Mouse (Mus musculus) gastrocnemius, postnatal 25 days (tissue): ENCODE measurements around the gene Slc2a1. TPM values are rescaled to one million over a fixed set of nuclear protein-coding genes. Genes with fewer than 3 reads are reported as not detected.

Source experiments
- DNase-seq: peaks from one replicate; pipeline ENCODE4 v3.0.0; 2022
- total RNA-seq, 2 experiments: library from RNA; stranded (reverse); gene quantifications; 1 replicate in 1 of 2; 2 replicates in 1 of 2; pipeline ENCODE4 v1.2.3; 2021

Slc2a1 gene
- total RNA-seq, 2 experiments from 2014 or later: 4.0 to 5.5 TPM

DNA sequence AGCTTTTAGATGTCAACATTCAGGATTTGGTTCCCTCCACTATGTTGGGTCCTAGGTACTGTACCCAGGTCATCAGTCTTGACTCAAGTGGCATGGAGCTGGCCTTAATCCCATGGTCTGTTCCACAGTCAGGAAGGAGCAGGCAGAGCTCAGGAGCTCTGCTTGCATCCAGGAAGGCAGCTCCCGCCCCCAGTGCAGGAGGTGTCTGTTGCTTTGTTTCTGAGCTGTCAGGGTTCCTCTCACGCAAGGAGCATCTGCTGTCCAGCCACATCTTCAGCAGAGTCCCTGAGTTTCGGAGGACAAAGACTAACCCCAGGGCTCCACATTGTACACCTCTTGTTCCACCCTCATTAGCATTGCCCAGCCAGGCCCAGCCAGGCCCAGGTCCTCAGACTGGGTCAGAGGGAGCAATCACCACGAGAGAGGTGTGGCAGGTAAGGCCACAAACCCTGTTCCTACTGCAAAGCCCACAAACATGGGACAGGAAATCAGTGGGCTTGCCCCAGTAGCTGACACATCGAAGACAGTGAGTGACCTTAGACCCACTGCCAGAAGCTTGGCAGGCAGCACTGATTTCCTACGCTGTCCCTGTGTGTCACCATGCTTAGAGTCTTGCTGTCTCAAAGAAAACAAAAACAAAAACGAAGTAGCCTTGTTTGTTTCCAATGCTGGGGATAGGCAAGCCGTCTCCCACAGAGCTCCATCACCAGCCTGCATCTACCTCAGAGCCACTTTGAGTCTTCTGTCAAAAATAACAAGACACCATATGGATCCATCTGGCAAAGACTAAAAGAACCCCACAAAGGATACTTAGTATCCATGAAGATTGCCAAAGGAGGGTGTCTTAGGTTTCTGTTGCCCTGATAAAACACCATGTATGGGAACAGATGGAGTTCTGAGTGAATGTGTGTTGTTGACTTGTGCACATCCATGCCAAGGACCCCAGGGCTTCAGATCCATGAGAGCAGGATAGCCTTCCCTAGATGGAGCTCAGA lies 10.0 kb upstream of the Slc2a1 start:
- no peak for DNase-seq

DNA sequence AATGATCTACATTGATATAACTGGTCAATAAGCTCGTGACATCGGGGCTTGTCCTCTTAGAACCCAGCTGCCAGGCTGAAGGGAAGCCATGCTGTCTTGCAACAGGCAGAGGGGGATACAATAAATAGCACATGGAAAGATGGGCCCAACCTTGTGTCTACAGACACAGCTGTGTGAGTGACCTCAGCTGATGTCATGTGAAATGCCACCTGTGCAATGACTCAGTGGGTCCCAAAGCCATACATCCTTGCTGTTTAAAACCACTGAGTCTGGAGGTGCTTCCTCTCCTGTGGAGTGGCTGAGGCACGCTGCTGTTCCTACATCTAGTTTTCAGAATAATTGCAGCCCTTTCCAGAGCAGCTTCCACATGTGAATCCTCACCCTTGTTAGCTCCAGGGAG lies 7.1 kb upstream of the Slc2a1 start:
- no peak for DNase-seq

DNA sequence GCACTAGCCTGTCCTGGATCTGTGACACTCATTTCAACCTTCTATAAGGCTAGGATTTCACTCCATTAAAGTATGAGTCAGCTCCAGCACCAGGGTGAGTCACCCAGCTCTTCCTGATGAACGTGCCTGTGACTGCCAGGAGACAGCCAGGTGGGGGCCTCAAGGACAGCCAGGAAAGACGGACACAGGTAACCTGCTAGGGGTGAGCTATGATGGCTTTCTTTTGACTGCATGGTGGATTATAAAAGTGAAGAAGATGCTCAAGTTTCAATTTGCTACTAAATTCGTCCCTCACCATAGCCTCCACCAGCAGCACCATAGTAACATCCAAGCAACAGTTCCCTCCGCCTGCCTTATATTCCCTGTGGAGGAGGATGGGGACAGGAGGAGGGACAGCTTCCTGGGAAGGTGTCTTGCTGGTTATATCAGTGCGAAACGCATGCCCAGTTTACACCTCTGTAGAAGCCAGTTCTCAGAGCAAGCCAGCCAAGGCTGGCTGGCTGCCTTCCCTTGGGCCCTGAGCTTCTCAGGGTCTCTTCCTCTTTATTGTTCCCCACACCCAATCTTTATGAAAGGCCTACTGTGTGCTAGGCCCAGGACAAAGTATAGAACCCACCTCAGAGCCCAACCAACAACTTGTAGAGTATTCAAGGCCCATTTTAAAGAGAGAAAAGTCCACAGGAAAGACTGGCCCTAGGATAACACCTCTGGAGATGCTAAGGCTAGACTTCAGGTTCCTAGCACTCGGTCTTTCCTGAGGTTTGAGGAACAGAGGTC lies 6.0 kb upstream of the Slc2a1 start:
- no peak for DNase-seq

DNA sequence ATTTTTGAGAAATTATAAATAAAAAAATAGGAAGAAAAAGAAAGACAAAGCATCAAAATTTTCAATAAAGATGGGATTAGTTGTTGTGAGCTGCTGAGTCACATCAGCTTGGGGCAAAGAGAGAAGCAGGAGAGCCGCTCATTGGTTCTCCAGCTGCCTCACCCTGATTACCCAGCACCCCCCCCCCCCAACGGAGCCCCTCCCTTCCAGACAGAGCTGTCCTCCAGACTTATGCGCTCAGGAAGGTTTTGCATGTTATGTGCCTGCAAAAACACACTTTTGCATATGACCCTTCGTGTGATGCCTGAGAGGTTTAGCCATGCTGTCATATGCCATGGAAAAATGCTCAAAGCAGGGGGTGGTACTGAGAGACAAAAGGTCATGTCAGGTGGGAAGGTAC lies 3.7 kb upstream of the Slc2a1 start:
- no peak for DNase-seq

DNA sequence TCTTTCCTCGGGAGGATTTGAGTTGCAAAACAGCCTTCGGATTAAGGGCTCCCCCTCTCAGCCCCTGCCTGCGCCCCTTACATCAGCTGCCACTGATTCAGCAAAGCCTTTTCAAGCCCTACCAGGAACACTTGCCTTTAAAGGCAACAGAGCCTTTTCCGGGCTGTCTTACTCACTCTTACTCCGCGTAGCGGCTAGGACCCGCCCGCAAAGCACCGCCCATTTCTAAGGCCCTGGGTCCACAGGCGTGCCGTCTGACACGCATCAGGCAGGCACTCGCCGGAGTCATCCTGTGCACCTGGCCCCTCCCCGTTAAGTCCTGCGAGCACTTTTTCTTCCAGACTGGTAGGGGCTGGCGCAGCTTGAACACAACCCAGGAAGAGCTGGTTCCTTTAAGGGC lies 2.8 kb upstream of the Slc2a1 start:
- DNase-seq: peak; percentile 33

DNA sequence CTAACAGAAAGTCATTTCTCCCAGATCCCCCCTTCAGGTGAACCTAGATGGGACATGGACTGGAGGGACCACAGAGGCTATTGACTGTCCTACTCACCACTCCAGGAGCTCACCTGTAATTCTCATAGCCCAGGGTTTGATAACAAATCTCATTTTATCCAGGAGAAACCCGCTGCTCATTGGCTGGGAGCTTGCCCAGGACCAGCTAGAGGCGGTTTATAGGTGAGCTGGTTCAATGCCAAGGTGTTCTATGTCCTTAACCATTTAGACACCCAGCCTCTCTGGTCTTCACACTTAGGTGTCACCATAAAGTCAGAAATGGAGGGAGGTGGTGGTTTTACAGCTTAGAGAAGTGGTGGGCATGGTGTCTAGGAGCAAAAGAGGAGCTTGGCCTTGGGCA lies 644 bp upstream of the Slc2a1 start:
- DNase-seq: no peak

DNA sequence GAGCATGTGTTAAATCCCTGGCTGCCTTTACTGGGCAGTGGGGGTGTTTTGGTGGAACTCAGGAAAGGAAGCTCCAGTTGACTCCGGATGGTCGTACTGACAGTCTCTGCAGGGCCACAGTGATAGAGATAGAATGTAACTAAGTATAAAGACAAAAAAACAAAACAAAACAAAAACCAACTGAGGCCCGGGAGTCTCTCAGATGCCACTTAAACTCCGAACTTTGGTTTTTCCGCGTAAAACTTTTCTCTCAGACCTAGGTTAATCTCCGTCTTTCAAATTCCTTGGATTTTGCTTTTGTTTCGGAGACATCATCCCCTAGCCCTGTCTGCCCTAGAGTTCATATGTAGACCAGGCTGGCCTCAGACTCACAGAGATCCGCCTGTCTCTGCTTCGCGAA lies 1.1 kb downstream of the Slc2a1 start:
- DNase-seq: no peak

DNA sequence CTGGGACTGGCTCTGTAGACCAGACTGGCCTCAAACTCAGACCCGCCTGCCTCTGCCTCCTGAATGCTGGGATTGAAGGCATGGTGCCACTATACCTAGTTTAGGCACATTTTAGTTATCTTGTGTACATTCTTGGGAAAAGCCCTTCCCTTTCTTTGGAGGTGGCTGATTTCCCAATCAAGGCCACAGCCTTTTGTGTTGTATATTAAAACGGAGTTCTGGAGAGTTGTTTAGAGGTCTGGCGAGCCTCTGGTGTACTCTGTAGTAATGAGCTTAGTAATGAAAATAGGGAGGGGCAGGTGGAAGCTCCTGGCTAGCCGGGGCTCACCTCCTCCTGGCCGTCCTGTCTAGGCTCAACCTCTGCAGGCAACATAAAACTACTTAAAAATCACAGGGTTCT lies 2.0 kb downstream of the Slc2a1 start:
- DNase-seq: no peak

DNA sequence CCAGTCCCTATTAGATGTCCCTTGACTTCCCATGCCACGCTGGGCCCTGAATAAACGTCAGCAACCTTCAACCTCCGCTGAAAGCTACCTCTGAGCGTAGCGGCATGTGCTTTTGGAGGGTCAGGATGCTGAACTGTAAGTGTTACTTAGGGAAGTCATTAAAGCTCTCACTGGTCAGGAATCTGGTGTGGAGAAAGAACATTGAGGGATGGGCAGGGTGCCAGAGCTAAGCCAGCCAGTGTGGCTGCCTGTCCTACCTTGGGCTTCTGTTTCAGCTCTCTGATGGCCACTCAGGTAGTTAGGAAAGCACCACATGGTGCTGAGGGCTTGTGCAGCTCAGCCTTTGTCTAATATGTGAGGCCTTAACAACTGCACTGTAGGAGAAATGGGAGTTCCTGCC lies 2.9 kb downstream of the Slc2a1 start:
- DNase-seq: no peak

DNA sequence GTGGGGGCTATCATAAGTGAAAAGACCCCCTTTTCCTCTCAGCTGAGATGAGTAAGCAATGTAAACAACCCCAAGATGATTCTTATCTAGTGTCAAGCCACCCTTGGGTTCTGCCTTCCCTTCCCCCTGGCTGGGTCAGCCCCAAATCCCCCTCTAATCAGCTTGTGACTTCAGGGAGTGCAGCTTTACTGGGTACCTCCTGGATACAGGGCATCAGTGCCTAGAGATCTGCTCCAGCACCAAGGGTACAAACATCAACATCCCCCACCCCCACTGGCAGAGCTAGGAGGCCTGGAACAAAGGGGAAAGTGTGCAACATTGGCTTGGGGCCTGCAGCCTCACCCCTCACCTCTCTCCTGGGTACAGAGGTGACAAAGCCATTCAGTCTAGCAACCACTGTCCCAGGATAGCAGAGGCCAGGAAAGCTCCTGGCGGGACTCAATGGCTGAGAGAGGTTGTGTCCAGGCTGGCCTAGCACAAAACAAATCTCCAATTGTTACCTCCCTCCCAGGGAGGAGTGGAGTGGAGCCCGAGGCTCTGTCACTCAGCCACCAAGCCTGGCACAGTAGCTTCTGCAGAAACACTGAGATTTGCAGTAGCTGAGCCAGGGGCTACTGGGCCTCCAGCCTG lies 3.9 kb downstream of the Slc2a1 start:
- DNase-seq: no peak

DNA sequence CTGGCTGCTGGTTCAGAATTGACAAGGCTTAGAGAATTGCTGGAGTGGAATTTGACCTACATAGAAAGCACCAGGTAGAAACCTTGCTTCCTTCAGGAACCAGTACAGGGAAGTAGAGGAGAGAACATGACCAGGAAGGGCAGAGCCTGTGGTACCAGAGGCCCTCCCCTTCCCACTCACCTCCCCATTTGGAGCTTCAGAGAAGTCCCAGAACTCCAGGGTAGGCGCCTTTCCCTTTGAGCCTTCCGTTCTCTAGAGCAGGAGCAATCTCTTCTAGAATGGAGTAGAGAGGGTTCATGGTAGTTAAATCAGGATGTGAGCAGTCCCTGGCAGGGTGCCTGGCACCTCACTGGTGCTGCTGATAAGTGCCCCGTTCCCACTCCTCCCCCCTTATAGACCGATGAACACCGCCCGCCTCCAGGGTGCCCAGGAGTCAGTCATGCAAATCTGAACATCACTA lies 7.1 kb downstream of the Slc2a1 start:
- DNase-seq: no peak

DNA sequence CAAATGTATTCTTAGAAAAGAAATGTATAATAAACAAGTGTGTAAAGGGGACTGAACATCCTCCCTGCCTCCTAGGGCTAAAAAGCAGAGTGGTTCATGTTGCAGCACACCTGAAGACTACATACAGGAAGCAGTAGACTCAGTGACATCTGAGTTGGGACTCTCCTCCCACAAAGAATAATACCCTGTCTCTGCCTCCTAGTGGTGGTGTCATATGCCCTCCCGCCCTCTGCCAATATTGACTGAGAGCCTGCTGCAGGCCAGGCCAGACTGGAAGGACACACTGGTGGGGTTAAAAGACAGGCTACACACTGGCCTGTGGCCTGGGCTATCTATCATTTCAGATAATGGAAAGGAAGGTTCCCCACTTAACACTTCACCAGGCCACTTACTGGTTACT lies 7.8 kb downstream of the Slc2a1 start:
- DNase-seq: no peak

DNA sequence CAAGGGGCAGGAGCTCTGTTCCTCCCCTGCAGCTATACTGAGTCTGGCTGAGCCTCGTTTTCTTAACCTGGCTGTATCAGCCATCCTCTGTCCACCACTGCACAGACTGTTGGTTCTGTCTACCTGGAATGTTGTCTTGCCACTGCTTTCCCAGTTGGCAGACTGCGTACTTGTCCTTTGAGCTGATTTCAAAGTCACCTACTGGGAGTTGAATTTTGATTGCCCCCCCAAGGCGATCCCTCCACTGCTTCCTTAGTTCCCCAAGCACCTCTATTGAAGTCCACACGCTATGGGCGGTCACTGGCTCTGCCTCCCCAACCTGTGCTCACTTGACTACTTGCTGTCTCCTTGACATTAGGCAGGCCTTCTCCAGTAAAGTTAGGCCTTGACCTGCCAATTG lies 9.1 kb downstream of the Slc2a1 start:
- no peak for DNase-seq

DNA sequence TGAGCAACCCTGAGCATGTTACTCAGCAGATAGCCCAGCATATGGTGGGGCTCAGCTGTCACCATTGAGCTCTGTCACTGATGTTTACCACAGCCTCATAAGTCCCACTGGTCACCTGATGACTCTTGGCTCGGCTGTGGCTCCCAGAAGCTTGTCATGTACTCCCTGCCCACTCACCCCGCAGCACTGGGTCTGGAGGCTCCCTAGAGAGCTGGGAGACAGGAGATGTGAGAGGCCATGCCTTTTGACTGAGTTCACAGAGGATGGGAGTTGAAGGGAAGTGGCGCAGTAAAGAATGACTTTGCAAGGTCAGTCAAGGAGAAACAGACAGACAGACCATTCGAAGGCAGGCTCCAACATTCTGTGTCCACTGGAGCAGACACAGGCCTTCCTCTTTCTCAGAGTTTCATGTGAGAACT lies 10.2 kb downstream of the Slc2a1 start:
- no peak for DNase-seq

DNA sequence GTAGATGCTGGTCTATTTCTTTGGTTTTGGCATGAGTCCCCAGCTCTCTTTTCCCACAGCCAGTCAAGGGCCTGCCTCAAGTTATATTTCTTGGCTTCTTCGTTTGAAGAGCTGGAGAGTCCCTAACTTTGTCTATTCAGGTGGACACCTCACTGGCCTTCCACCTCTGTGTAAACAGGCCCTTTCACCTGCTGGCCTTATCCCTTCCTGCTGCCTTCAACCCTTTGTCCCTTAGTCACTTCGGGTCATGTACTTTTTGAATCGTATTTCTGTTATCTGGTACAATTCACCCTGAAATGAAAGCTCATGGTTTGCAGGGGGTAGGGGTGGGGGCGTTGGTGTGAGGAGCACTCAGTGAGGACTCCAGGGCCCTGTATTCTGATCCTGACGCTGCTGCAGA lies 10.8 kb downstream of the Slc2a1 start:
- no peak for DNase-seq

DNA sequence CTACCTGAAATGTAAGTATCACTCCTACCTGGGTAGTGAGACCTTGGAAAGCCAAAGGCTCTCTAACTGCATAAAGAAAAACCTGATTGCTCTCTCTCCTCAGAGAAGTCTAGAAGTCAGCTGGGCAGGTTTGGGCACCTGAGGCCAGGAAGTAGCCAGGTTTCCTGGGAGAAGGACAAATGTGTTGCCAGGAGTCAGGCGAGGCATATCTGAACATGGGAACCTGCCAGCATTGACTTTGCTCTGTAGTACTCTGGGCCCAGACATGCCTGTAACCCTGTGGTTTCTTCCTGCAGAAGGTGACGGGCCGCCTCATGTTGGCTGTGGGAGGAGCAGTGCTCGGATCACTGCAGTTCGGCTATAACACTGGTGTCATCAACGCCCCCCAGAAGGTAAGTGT lies 11.6 kb downstream of the Slc2a1 start:
- DNase-seq: no peak

DNA sequence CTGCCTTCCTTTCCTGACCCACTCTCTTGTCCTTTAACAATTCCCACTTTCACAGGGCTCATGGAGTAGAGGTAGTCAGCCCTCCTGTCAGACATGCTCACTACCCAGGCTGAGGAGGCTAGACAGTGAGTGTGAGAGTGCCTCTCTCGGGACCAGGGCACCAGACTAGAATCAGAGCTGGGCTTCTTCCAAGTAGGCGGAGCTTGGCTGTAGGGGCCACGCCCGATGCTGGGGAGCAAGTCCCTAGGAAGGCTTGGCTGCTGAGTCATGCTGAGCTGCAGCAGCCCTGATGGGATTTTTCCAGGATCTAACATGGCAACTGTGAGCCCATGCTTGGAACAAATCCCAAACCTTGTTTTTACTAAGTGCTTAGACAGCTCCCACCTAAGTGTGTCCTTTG lies 12.7 kb downstream of the Slc2a1 start:
- DNase-seq: peak; percentile 33

DNA sequence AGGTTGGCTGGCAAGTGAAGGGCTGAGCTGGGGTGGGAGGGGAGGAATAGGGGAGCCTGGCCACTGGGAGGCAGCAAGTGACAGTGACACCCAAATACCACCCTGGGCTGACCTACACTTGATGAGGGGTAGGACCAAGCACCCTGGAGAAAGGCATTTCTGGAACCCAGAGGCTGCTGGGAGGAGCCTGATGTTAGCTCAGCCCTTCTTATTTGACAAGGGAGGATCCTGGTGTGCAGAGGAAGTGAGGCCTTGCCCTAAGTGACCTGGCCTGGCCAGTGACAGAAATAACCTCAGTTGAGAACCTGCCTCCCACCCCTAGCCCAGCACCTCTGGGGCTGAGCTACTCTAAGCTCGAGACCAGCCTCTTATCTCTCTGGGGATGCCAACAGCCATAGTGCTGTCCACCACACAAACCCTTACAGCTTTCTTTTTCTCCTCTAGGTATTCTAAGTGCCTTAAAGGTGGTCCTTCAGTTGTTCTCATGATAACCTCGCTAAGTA lies 16.3 kb downstream of the Slc2a1 start:
- DNase-seq: no peak

DNA sequence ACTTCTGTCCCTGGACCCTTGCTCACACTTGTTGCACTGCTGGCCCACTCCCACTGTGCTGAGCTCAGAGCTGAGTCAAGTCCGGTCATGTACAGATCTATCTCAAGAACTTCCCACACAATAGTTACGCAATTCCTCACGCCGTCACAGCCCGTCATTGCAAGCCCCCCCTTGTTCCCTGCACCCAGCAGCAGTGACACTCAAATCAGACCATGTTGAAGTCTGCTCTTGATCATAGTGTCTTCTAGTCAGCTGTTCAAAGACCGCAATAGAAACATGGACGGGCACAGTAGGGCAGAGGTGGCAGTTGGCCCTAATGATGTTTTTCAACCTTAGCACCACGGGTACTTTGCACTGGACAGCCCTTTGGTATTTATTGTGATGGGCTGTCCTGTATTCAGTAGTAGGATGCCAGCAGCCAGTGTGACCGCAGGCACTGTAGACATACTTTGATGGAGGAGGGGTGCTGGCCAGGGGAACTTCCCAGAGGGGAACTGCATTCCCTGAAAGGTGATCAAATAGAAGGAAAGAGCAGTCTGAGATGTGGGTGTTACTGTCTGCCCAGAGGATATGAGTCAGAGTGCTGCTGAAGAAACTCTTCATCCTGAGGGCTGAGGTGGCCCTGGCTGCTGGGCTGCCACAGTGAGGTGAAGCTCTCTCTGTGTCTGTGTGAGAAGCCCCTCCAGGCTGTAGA lies 17.2 kb downstream of the Slc2a1 start:
- no peak for DNase-seq

DNA sequence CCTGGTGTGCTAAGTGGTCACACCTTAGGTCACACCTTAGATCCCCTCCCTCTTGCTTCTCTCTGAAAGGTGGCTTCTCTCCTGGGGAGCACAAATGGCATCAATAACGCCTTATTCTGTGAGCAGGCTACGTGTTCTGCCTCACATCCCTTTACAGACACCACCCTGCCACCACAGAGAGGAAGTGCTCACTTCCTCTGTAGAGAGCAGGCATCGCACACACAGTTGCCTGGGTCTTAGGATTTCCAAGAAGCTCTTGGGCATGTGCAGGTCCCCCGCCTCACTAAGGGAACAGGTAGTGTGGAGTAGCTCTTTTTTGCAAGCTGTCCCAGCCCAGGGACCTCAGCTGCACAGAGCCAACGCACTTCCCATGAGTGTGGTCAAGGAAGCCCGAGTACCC lies 18.7 kb downstream of the Slc2a1 start:
- DNase-seq: no peak

DNA sequence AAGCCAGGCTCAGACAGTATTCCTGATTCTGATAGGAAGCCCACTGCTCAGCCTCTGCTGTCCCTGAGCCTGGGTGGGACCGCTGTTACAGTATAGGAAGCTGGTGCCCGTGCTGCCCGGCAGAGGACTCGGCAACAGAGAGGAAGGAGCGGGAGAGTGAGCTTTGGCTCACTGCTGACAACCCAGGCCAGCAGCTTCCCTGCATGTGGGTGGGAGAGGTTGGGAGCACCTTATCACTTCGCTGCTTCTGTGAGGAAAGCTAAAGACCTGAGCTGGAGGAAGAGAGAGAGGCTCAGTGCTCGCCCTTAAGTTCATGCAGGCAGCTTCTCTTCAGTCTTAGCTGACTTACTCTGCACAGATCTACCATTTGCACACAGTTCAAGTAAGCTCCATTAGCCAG lies 20.0 kb downstream of the Slc2a1 start:
- DNase-seq: no peak

DNA sequence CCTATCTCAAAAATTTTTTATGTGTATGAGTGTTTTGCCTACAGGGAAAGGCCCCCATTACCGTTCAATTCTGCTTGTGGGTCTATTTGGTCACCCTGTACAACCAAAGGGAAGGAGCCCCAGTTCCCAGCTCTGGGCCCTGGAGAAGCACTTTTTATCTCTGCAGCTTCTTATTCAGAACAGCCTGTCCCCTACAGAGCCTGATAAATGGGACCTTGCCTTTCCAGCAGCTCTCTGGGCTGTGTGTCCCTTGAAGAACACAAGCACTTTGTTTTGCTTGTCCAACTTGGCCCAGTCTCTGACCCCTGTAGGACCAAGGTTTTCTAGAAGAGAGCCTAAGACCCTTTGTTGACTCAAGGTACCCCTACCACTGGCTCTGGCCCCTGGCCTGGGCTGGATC lies 20.6 kb downstream of the Slc2a1 start:
- no peak for DNase-seq
